Mouse (Mus musculus) megakaryocyte, embryonic 14.5 days (primary cell): Measurements from ENCODE around the gene Slc44a2.
"Not testable (repeated sequence)": the region's sequence is repeated elsewhere in the genome, so short reads cannot be mapped to it uniquely, and the experiment has no call there.

Source experiments
- FLI1 ChIP-seq: IDR thresholded peaks from 2 replicates; pipeline ENCODE4 v1.6.1; 2012; ENCODE audit warnings: low read length, inconsistent platforms, mixed read lengths
- GATA1 ChIP-seq: IDR thresholded peaks from 3 replicates; pipeline ENCODE4 v1.6.1; 2012; ENCODE audit warnings: mixed read lengths, low read length, inconsistent platforms, borderline replicate concordance

DNA sequence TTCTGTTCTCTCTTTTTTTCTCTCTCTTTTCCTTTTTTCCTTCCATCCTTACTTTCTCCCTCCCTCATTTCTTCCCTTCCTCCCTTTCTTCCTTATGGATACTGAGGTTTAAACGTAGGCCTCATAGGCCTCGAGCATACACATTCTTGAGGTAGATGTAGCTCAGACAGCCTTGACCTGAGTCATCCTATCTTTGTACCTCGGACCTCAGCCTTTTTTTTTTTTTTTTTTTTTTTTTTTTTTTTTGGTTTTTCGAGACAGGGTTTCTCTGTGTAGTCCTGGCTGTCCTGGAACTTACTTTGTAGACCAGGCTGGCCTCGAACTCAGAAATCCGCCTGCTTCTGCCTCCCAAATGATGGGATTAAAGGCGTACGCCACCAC lies 2.4 kb downstream of the Slc44a2 start:
- TF ChIP-seq GATA1, FLI1: not testable (repeated sequence)
